Comparison of ENCODE assay signal across 8 mouse cellular contexts in genomic region chr12:85455065-85456058, GRCm38 (mm10). TPM values are rescaled to one million over a fixed set of nuclear protein-coding genes. Genes with fewer than 3 reads are reported as not detected.
DNase-seq lines count a peak whose midpoint lies in the region; TF ChIP-seq lines count a peak whose summit lies in the region.

No protein-coding gene starts in this region.

- peaks cover 53% of the 10 kb centered on the region for H3K4me1 ChIP-seq in megakaryocyte, embryonic 14.5 days

- intact Hi-C loops in gastrocnemius, adult 2 months (cut with DNase I): loop anchor here (1.0 kb wide), 1 partner anchor 17 kb away; no protein-coding TSS in a partner anchor

- H3K4me3 ChIP-seq in gastrocnemius, adult 2 months: peak overlapping the region; percentile 77
- H3K4me3 ChIP-seq in megakaryocyte, embryonic 14.5 days (replicated peaks): peak overlapping the region; percentile 94

- H3K9me3 ChIP-seq in megakaryocyte, embryonic 14.5 days: peaks cover 15% of the 10 kb centered on the region

- TF ChIP-seq CTCF in gastrocnemius, adult 2 months (IDR thresholded peaks at IDR 0.05): no peak

- no peaks in the 10 kb centered on the region for H3K36me3 ChIP-seq in megakaryocyte, embryonic 14.5 days (replicated peaks; ENCODE audit: low read length)

- H3K27ac ChIP-seq in gastrocnemius, adult 2 months: peak overlapping the region; percentile 98

- peak; percentile 94 for DNase-seq in WW6 (ENCODE audit: low read depth, low spot score)
- DNase-seq in cerebellum, postnatal 4 days (ENCODE audit: low spot score in 2 of 2): peak; percentile 87 to 90
- DNase-seq in gastrocnemius, adult 2 months: peak; percentile 99
- DNase-seq in hindlimb bud, embryonic 11.5 days (ENCODE audit: extremely low spot score, low read depth, low spot score): peak; percentile 96
- peak; percentile 93 to 99 for DNase-seq in left cerebral cortex, adult 8-10 months (ENCODE audit: low spot score in 2 of 2)
- peak; percentile 98 to 99 for DNase-seq in right cerebral cortex, postnatal 10 days (ENCODE audit: low spot score in 2 of 2)
- DNase-seq in urinary bladder, postnatal 25 days (ENCODE audit: low spot score): peak; percentile 95

- H3K27me3 ChIP-seq in megakaryocyte, embryonic 14.5 days (replicated peaks): peaks cover 35% of the 10 kb centered on the region

RNA-seq across cellular contexts. Expression of gene Fos, which starts 18.3 kb away (rescaled TPM):
- 1 to 10 TPM; 3.6 to 8.7 TPM for total RNA-seq in gastrocnemius, adult 2 months (2021)
- total RNA-seq in left cerebral cortex, adult 8-10 months (2022): 10 to 100 TPM in 3 of 4 experiments, 1 to 10 TPM in 1; 5.8 to 37.3 (median 25.8) TPM
- 57.8 and 223 TPM in 2 replicates for polyA plus RNA-seq in megakaryocyte, embryonic 14.5 days (2012; ENCODE audit: insufficient read depth, low replicate concordance)

Comparison
In these comparisons a context has a peak if more than half of its experiments do, and no peak if none do; other contexts are left out.
1. Peak in every context shown above with its lines: DNase-seq, H3K4me3 ChIP-seq and H3K27ac ChIP-seq.